Mouse (Mus musculus) gonadal fat pad, adult 2 months (tissue): ENCODE data around the gene Epha4. TPM values are rescaled to one million over a fixed set of nuclear protein-coding genes. Genes with fewer than 3 reads are reported as not detected.

Experiments
- DNase-seq: peaks from one replicate; pipeline ENCODE4 v3.0.0-alpha.2; 2012; ENCODE audit warnings: low read depth
- polyA plus RNA-seq: library from polyadenylated mRNA; depleted of rRNA; stranded (reverse); fragments of >200 nt; gene quantifications from 2 replicates; pipeline ENCODE4 v1.2.3, GENCODE M21; 2012

Gene Epha4
- polyA plus RNA-seq, 1 experiment, result 4.1 TPM

DNA sequence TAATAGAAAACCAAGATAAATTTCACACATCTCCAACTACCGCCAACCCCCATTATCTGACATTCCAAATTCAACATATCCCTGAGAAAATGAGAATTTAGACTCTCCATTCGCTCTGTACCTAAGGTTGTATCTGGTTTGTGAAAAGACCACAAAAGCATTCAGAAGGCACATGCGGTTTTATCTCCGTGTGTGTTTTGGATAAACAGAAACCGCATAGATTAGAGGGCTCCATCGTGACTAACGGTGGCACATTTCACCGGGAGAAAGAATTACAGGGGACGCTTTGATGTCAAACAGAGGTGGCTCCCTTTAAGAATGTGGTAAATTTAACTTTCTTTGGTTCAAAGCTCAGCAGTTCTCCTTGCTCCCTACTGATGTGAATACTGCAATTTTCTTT lies 107.5 kb downstream of the Epha4 start:
- DNase-seq, result no peak

DNA sequence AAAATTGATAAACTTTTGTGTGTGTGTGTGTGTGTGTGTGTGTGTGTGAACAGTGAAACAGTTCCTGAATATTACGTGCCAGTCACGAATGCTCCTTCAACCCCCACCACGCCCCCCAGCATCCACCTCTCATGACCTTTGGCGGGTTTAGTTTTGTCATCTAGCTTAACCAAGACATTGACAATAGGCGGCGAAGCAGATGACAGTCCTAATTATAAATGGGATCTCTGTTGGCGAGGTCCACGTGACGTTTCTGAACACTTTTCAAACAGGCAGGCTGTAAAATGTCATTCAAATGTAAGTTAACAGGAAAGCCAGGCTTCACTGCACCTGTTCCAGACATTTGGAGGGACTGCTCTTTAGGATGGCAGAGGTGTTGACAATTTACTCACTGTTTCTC lies 108.3 kb downstream of the Epha4 start:
- DNase-seq, result no peak

DNA sequence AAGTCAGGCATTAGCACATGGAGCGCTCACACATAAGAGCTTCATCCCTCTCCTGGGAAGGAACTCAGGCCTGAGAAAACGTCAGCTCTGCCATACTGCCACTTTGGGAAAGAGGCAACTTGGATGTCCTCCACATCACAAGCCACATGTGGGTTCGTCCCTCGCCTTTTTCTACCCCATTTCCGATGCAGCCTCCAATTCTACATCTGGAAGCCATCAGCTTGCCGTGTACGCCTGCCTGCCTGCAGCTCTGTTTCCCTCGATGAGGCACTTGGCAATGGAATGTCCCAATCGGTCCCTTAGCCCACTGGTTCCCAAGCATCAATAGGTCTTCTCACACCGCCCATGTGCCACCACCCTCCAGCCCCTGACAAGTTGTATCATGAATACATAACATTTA lies 110.4 kb downstream of the Epha4 start:
- no peak for DNase-seq

DNA sequence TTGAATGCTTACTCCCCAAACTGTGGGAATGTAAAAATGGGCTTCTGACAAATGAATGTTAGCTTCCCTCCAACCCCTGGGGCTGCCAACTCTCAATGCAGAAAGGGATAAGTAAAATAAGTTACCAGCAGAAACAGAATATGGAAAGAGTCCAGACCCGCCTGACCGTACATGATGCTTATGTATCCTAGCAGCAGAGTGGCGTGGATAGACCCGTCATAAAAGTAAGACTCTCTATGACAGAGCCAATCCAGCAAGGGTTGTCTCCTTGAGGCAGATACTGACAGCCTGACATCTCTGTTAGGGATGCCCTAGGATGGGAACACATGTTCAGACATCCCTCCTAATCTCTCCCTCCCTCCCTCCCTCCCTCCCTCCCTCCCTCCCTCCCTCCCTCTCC lies 111.9 kb downstream of the Epha4 start:
- DNase-seq, result no peak

DNA sequence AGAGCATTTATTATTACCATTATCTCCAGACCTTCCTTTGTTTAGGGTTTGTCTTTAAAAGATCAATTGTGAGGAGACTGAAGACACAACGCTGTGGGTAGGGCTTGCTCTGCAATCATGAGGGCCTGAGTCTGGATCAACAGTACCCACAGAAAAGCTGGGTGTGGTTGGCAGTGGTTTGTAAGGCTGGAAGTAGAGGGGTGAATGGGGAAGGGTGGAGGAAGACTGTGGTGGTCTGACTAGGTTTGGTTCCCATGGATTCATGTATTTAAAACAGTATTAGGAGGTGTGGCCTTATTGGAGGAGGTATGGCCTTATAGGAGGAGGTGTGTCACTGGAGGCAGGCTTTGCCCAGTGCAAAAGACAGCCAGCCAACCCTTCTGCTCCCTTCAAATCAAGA lies 113.4 kb downstream of the Epha4 start:
- no peak for DNase-seq

DNA sequence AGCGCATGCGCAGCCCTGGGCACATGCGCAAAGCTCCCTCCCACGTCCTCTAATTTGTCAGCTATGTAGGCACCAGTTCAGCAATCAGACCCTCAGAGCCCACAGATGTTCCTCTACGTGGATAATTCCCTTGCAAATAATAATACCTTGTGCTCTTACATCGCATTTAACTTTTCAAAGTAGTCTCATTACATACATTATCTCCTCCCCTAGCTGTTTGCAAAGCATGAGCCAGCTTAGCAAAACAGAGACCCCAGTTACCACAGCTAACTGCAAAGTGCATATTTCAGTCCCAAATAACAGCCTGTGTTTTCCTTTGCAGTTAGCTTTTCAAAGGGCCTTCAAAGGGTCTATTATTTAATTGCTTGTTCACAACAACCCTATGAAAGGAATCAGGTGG lies 123.3 kb downstream of the Epha4 start:
- DNase-seq, result no peak

DNA sequence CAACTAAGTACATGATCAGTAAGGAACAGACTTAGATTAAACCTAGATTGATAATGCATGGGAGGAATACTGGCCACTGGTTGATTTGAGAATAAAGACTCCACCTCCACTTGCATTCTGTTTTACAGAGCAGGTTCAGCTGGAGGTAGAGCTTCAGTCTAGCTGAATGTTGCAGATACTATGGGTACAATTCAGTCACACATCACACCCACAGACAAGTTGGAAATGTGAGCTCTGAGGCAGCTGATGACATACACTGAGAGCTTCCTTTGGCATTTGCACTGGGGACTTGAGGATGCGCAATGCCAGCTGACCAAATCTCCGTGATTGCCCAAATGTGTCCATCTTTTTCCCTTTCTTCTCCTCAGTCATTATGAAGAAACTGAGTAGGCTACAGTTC lies 125.8 kb downstream of the Epha4 start:
- no peak for DNase-seq

DNA sequence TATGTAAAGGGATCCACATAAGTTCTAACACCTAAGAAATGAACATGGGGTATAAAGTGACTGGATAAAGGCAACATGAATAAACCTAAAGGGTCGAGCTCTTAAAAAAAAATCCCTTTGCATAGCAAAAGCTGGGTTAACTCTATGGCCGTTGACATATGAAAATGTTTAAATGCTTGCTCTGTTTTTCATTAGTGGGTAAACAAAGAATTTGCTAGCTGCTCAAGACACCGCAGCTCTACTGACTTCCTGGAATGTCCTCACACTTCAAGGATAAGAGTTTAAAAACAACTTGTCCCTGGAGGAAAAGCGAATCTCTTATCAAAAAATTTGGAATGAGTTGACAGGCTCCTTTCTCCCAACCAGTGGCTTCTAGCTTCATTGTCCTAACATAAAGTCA lies 126.3 kb downstream of the Epha4 start:
- DNase-seq, result no peak

DNA sequence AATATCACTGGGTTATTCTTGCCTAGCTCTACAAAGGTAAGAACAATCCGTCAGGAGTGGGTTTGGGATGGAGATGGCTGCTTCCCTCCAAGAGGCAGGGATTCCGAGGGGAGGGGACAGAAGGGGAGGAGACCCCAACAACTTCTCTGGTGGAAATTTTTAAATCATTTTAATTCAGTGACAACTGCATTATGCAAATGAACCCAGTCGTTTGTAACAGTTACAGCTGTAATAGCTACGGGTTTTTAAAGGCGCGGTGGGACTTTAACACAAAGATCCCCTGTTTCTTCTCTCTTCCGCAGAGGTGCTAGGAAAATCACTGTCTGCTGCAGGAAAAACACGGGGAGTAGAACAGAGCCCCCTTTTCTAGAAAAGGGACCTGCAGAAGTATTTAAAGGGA lies 129.3 kb downstream of the Epha4 start:
- DNase-seq, result no peak

DNA sequence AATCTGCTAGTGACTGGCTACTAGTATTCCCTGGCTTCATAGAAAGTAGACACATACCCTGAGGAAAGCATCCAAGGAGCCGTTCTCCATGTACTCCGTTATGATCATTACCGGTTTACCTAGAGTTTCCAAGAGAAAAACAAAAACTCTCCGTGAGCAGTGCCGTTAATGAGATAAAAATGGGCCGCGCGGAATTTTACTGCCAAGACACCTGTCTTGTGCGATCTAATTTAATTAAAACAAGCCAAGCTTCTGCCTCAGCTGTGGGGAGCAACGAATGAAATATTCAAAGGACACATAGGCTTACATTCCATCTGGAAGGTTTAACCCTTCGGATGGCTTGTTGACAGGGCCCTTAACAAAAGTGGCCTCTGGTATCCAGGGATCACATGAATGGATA lies 131.4 kb downstream of the Epha4 start:
- no peak for DNase-seq

DNA sequence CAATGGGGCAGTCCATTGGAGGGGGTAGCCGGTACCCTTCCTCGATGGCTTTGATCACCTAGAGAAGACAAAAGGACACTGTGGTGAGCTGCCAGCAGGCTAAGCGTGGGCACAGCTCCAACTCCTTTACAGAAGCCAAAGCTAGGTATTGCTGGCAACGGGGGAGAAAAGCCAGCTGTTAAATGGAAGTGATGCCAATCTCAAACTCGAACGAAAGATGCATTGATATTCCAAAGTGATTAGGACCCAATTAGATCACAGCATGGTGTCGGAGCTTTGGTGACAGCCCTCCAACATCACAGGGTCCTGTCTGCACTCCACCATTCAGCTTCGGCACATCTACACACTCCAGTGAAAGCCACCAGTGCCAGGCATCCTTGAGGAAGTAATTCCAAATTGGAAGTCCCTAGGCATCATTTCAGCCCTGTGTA lies 137.3 kb downstream of the Epha4 start:
- no peak for DNase-seq

DNA sequence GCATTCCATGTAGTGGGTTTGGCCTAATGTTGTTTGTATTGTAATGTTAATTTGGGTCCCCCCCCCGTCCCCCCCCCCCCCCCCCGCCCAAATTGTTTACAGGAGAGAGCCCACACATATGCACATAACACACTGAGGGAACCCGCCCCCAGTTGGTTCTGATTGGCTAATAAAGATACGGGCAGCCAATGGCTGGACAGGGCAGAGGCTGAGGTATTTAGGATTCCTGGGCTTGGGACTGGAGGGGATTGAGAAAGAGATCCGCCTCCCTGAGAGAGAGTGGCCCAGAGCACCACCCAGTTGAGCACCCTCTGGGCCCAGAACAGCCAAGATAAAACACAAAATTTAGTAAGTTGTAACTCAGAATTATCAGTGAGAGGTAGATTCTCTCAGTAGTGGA lies 140.8 kb downstream of the Epha4 start:
- no peak for DNase-seq

DNA sequence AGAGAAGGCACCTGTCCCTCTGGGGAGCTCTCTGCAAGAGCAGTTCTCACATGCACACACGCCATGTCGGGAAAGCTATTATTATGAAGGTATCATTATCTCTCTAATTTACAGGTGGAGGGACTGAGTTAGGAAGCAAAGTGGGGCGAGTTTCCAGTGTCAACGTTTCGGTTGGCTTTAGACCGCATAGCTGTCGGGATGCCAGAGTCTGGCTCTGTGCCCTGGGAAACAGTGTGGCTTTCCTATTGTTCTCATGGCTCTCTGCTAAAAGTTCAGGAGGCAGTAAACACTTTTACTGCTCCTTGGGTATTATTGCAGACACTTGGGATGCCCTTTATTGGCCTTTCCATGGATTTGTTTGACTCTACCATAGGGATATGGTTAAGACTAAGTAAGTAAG lies 144.0 kb downstream of the Epha4 start:
- DNase-seq, result no peak

DNA sequence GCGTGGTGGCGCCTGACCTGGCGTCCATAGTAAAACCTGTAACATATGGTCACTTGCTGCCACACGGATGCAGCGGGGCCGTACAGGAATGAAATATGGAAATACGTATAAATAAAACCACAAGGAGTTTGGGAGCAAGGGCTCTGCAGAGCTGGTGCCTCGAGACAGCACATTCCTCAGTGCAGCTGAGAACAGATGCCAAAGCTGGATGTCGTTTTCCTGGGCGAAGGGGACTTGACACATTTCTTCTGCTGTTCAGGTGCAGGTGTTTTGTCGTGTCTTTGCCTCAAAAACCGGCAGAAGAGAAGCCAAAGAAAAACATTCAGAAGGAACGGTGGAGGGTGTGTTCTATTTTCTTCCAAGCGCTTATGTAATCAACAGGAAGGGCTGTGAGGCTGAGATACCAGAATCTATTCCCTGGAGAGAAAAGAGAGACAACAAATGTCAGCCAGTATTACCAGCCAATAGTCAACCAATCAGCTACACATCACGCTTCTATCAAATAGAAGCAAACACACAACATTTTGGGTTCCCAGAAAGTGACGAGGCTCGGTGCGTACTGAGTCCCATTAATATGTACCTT lies 145.5 kb downstream of the Epha4 start:
- no peak for DNase-seq

DNA sequence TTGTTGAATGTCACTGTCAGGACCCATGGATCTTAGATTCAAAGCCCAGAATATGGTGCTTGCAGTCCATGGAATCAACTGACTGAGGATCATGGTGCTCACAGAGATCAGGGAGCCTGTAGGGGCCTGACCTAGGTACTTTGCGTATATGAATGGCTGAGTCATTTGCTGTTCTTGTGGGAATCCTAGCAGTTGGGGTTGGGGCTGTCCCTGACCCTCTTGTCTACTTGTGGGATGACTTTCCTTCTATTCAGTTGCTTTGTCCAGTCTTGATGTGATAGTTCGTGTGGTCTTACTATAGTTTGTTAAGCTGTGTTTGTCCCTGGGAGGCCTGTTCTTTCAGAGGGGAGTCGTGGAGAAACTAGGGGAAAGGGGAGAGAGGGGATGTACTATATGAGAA lies 149.0 kb downstream of the Epha4 start:
- no peak for DNase-seq

DNA sequence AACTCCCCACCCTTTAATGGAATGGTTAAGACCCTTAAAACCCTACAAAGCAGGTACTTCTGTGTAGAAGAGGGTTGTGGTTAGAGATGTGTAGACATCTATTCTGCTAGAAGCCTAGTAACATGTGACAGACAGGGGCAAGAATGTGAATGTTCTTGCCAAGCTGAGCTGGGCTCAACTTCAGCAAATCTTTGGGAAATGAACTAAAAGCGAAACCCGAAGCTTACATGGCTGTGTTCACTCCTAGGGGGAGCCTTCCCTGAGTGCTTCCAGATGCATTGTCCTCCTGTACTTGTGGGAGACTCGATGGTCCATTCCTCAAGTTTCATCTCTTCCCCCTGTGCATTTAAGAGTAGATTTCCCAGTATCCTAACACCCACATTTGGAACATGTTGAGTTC lies 150.3 kb downstream of the Epha4 start:
- no peak for DNase-seq

DNA sequence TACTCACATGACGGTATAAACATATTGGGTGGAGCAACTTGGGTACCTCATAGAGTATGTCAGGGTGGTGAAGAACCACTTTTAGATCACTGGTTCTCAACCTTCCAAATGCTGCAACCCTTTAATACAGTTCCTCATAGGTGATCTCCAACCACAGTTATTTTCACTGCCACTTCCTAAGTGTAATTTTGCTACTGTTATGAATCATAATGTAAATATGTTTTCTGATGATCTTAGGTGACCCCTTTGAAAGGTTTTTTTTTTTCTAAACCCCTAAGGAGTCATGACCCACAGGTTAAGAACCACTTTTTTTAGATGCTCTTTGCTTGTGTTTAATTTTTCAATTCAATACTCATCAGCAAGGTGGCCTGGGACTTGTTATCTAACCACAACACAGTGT lies 151.0 kb downstream of the Epha4 start:
- DNase-seq, result no peak

DNA sequence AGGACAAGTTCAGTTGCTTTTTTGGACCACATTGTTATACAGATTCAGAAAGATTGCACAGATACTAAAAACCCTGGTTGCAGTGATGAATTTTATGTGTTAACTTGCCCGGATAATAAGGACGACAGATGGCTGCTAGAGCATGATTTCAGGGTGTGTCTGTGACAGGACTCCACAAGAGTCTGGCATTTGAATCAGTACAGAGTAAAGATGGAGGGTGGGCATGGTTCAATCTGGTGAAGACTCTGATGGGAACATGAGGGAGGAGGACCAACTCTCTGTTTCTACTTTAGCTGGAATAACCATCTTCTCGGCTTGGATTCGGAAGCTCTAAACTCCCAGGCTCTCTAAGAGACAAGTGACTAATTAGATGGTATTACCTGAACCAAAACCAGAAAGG lies 168.4 kb downstream of the Epha4 start:
- DNase-seq, result no peak

DNA sequence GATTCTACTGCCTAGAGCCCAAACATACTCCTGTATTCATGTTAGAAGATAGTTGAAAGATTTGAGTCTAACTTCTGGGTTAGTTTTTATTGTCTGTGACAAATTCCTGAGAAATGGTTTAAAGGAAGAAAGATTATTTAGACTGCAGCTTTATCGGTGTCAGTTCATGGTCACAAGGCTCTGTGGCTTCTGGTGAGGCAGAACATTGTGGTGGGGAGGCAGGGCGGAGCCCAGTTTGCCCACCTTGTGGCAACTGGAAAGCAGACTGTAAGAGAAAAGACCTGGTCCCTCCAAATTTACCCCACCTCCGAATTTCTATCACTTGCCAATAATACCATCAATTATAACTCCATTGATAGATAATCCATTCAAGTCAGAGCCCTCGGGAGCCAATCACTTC lies 171.1 kb downstream of the Epha4 start:
- DNase-seq, result no peak

DNA sequence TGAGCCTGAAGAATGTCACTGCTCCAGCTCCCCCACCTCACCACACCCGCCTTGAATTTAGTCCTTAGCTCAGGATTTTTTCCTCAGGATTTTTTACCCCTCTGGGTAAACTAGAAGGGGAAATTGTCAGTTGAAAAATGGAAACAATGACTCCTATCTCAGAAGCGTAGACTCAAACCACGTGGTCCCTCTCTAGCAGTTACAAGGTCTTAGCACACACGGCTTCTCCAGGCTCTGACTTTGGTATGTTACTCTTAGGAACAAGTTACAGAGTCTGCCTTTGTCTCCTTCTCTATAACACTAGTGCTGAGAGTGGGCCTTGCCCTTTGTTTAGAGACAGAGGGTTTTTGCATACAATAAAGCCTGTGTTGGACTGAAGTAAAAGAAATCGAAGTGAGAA lies 175.2 kb downstream of the Epha4 start:
- DNase-seq, result no peak

DNA sequence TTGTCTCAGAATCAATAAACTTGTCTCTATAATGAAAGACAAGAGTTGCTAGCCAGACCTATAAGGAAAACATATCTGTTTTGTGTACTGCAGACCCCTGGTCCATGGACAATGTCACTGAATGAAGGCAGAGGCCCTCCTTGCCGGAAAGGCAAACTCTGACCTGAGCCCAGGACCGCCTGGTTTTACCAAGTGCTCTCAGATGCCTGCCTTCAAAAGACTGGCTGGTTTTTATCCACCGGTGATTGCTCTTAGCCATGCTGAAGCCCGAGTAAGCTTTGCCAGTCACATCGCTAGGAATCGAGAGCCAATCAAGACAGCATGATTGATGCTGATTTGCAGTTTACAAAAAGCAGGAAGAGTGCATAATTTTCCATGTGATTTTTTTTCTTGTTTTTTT lies 176.5 kb downstream of the Epha4 start:
- no peak for DNase-seq

DNA sequence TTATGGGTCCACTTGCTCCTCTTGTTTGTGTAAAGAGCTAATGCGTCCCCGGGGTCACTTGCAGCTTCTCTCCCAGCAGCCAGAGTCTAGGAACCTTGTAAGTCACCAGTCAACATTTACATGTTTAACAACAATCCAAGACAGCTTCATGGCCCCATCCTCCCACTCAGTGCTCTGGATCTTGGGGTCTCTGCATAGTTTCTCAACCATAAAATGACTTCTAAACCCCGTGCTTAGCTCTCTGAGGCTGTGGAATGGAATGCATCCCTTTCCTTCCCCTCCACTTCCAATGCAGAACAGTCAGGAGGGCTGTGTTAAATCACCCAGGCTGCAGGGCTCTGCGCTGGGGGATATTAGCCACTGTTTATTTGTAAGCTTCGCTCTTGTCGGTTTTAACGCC lies 178.0 kb downstream of the Epha4 start:
- DNase-seq, result no peak

DNA sequence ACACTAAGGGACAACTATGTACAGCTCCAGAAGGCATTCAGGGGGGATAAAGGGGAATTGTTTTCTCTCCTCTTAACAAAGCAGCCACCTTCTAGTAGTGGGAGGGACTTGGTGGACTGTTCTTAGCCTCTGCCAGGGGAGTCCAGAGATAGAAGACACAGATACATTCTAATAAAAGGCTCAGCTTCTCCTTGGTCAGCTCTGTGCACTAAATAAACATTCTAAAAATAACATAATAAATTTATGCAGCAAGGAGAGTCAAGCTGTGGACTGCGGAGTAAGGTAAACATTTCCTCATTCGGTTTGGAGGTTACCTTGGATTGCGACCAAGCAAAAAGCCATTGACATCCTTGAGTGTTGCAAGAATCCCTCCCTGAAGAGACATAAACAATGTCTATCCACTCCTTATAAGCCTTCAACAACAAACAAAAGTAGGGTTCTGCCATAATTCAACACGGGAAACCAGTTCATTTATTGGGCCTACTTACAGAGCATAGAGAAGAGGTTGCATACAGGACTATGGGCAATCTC lies 196.2 kb downstream of the Epha4 start:
- no peak for DNase-seq
